Mouse (Mus musculus) liver, postnatal 0 days (tissue): ENCODE measurements around the gene P2ry12.

Experiments used
- CTCF ChIP-seq: sonication (generic); IDR thresholded peaks from 2 replicates; pipeline ENCODE4 v1.5.1; 2016; ENCODE audit warnings: antibody characterized with exemption, low read depth
- EP300 ChIP-seq: IDR thresholded peaks from 2 replicates; pipeline ENCODE4 v1.6.1; 2016; ENCODE audit warnings: antibody characterized with exemption, low read depth, mild to moderate bottlenecking

DNA sequence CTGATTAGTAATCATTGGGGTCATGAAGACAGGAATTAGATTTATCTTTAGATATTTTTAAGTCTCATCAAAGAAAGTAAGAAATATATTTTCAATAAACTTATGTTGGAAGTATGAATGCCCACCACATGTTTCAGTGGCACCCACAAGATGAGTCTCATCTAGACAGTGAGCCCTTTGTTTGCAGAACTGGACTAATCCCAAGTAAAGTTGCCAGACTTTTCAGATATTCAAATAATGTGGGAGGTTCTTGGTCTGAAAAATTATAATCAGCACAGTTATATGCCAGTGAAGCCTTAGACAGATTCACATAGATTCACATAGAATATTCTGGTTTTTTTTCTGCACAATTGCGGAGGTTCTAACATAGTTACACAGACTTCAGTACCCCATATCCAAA lies 12.2 kb downstream of the P2ry12 start:
- TF ChIP-seq EP300 (no peak), CTCF (no peak)
